Mouse (Mus musculus): ENCODE data around the gene Rasl10a. TPM values are rescaled to one million over a fixed set of nuclear protein-coding genes. Genes with fewer than 3 reads are reported as not detected.

The Rasl10a gene
- 0.53 and 1.2 TPM in 2 replicates for polyA plus RNA-seq (2012; rRNA removed)

DNA sequence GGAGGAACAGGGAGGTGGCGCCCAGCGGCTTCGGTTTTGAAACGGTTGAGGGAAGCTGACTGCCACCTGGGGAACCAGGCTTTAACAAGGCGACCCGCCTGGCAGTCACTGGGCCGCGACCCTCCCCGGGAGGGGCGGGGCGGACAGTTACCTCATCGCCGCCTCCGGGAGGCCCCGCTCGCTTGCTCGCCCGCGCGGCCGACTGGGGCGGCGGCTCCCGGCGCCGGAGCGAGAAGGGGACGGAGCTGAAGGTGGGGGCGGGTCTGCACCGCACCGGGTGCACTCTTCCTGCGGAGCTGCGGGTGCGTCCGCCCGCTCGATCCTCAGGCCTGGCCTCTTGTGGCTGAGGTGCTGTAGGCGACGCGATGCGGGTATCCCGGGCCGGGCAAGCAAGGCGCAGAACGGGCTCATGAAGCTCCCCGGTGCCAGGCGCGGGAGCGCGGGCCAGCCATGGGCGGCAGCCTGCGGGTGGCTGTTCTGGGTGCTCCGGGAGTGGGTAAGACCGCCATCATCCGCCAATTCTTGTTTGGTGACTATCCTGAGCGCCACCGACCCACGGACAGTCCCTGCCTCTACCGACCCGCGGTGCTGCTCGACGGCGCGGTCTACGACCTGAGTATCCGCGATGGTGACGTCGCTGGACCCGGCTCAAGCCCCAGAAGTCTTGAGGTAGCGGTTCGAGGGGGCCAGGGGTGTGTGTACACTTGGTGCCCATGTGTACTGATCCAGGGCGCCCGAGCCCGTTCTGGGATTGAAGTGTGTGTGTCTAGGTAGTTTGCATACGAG lies at the start of gene Rasl10a:
TSS of gene Rasl10a (plus strand) at position 273 of the 786 bp plus-strand sequence.
- Histone ChIP-seq H3K36me3 (ENCODE audit: control insufficient read depth, insufficient read depth, low read length) (peaks cover 6% of the 10 kb centered on the region; the same call in 1 of the 2 replicates), H3K27me3 (ENCODE audit: control insufficient read depth, insufficient read depth, low read length) (peaks cover 17% of the 10 kb centered on the region), H3K4me3 (ENCODE audit: low read depth, low read length) (peak within 1 kb of the TSS; percentile 60), H3K4me1 (ENCODE audit: control insufficient read depth, insufficient read depth, insufficient read length, low read length) (peaks cover 35% of the 10 kb centered on the region), H3K27ac (ENCODE audit: insufficient read depth, low read depth, low read length) (no peak within 1 kb of the TSS)
- no peak for TF ChIP-seq CTCF (IDR thresholded peaks at IDR 0.05; ENCODE audit: extremely low read depth, insufficient read length, insufficient replicate concordance, low read depth, low read length)
- 1% methylated on average over 77 of the region's 77 CpGs for WGBS

DNA sequence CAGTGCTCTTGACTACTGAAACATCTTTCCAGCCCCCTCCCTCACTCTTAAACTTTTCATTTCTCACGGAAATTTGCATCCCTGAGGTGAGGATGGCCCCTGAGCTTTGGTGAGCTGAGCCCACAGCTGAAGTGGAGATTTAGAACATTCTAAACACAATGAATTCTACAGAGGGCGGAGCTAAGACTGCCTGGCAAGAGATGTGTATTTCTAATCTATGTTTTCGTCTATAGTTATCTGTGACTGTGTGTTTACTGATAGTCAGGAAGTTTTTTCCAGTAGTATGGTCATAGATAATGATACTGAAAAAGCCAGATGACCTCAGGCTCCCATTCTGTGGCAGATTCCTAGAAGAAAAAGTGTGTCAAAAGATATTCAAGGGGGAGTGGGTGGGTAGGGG lies 49.1 kb upstream of the Rasl10a start:
- 69% methylated on average over 3 of the region's 3 CpGs for whole genome bisulfite sequencing
- Histone ChIP-seq H3K27ac (ENCODE audit: insufficient read depth, low read depth, low read length) (no peak overlapping the region), H3K4me3 (ENCODE audit: low read depth, low read length) (no peak overlapping the region), H3K27me3 (ENCODE audit: control insufficient read depth, insufficient read depth, low read length) (no peaks in the 10 kb centered on the region), H3K36me3 (ENCODE audit: control insufficient read depth, insufficient read depth, low read length) (peaks cover 32% of the 10 kb centered on the region), H3K4me1 (ENCODE audit: control insufficient read depth, insufficient read depth, insufficient read length, low read length) (peaks cover 3% of the 10 kb centered on the region; the same call in 1 of the 2 replicates)
- TF ChIP-seq POLR2A (IDR thresholded peaks at IDR 0.05; ENCODE audit: low read depth, low read length): no peak
- TF ChIP-seq CTCF (IDR thresholded peaks at IDR 0.05; ENCODE audit: extremely low read depth, insufficient read length, insufficient replicate concordance, low read depth, low read length): no peak

DNA sequence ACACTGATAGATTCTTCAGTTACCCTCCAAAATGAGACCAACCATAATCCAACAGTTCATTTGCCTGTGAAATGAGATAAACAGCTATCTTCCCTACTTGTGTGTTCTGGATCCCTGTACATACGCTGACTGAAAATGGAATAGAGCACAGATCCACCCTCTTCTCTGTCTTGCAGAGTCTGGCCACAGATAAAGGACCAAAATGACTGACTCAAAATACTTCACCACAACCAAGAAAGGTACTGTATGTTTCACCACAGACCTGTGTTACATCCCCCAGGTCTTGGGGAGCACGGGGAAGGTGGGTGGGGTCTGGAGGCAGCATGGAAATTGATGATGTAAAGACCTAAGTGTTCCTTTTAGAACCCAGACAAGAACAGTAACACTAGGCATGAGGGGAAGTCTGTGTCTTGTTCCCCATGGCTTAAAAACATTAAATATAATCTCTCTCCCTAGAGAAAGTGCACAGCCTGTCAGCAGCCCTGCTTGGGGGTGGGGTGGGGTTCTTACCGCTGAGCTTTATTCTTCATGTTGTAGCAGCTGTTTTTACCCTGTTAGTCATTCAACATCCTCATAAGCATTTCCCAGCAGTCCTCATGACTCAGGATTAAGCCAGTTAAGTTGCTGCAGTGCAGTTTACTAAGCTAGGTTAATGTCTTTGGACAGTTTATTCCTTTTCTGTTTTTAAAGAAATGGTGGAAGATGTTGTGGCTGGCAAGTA lies 48.4 kb upstream of the Rasl10a start:
- Histone ChIP-seq H3K4me3 (ENCODE audit: low read depth, low read length) (no peak overlapping the region), H3K27me3 (ENCODE audit: control insufficient read depth, insufficient read depth, low read length) (no peaks in the 10 kb centered on the region), H3K27ac (ENCODE audit: insufficient read depth, low read depth, low read length) (no peak overlapping the region), H3K36me3 (ENCODE audit: control insufficient read depth, insufficient read depth, low read length) (peaks cover 38% of the 10 kb centered on the region), H3K4me1 (ENCODE audit: control insufficient read depth, insufficient read depth, insufficient read length, low read length) (peaks cover 3% of the 10 kb centered on the region; the same call in 1 of the 2 replicates)
- TF ChIP-seq CTCF (IDR thresholded peaks at IDR 0.05; ENCODE audit: extremely low read depth, insufficient read length, insufficient replicate concordance, low read depth, low read length) (no peak), POLR2A (IDR thresholded peaks at IDR 0.05; ENCODE audit: low read depth, low read length) (no peak)
- 85% methylated on average over 3 of the region's 3 CpGs for WGBS

GRCm38 (mm10) chr11:5010205-5010604 lies 47.7 kb upstream of the Rasl10a start:
- no peaks in the 10 kb centered on the region; the same call in 1 of the 2 replicates for H3K4me1 ChIP-seq (ENCODE audit: control insufficient read depth, insufficient read depth, insufficient read length, low read length)
- H3K27me3 ChIP-seq (ENCODE audit: control insufficient read depth, insufficient read depth, low read length): no peaks in the 10 kb centered on the region
- no peak overlapping the region for H3K4me3 ChIP-seq (ENCODE audit: low read depth, low read length)
- H3K27ac ChIP-seq (ENCODE audit: insufficient read depth, low read depth, low read length): no peak overlapping the region
- 83% methylated on average over 1 of the region's 1 CpGs for WGBS
- peaks cover 43% of the 10 kb centered on the region for H3K36me3 ChIP-seq (ENCODE audit: control insufficient read depth, insufficient read depth, low read length)
- no peak for TF ChIP-seq POLR2A (IDR thresholded peaks at IDR 0.05; ENCODE audit: low read depth, low read length)
- no peak for TF ChIP-seq CTCF (IDR thresholded peaks at IDR 0.05; ENCODE audit: extremely low read depth, insufficient read length, insufficient replicate concordance, low read depth, low read length)

- Histone ChIP-seq H3K4me3 (ENCODE audit: low read depth, low read length) (no peak overlapping the region), H3K36me3 (ENCODE audit: control insufficient read depth, insufficient read depth, low read length) (peaks cover 53% of the 10 kb centered on the region), H3K27ac (ENCODE audit: insufficient read depth, low read depth, low read length) (no peak overlapping the region), H3K27me3 (ENCODE audit: control insufficient read depth, insufficient read depth, low read length) (no peaks in the 10 kb centered on the region), H3K4me1 (ENCODE audit: control insufficient read depth, insufficient read depth, insufficient read length, low read length) (no peaks in the 10 kb centered on the region)
- 77% methylated on average over 1 of the region's 1 CpGs for WGBS
- no peak for TF ChIP-seq POLR2A (IDR thresholded peaks at IDR 0.05; ENCODE audit: low read depth, low read length)
- TF ChIP-seq CTCF (IDR thresholded peaks at IDR 0.05; ENCODE audit: extremely low read depth, insufficient read length, insufficient replicate concordance, low read depth, low read length): no peak
Observed at GRCm38 (mm10) chr11:5011480-5011879, 46.4 kb upstream of the Rasl10a start.

GRCm38 (mm10) chr11:5012213-5012715 lies 45.7 kb upstream of the Rasl10a start:
- WGBS: 83% methylated on average over 5 of the region's 5 CpGs
- H3K36me3 ChIP-seq (ENCODE audit: control insufficient read depth, insufficient read depth, low read length): peaks cover 59% of the 10 kb centered on the region

DNA sequence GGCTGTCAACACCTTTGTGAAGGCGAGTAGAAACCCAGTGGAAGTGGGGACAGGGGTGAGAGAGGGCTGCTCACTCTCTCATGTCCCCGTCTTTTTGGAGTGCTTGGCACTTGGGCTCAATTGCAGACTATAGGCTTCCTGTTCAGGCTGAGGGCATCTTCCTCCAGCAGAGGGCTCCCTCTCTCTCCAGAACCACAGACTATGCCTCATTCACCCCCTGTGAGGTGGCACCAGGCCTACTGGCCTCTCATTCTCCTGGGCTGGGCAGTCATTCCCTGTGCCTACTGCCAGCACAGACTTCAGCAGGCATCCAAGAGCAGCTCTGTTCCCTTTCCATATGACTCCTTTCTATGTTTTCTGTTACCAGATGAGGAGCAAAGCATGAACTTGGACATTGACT lies 42.2 kb upstream of the Rasl10a start:
- no peaks in the 10 kb centered on the region for H3K4me1 ChIP-seq (ENCODE audit: control insufficient read depth, insufficient read depth, insufficient read length, low read length)
- peaks cover 82% of the 10 kb centered on the region for H3K36me3 ChIP-seq (ENCODE audit: control insufficient read depth, insufficient read depth, low read length)
- H3K4me3 ChIP-seq (ENCODE audit: low read depth, low read length): no peak overlapping the region
- WGBS: 60% methylated on average over 2 of the region's 2 CpGs
- no peaks in the 10 kb centered on the region for H3K27me3 ChIP-seq (ENCODE audit: control insufficient read depth, insufficient read depth, low read length)
- TF ChIP-seq POLR2A (IDR thresholded peaks at IDR 0.05; ENCODE audit: low read depth, low read length): no peak
- peak; percentile 61; the same call in 1 of the 2 replicates for TF ChIP-seq CTCF (IDR thresholded peaks at IDR 0.05; ENCODE audit: extremely low read depth, insufficient read length, insufficient replicate concordance, low read depth, low read length)
- no peak overlapping the region for H3K27ac ChIP-seq (ENCODE audit: insufficient read depth, low read depth, low read length)

More at GRCm38 (mm10) chr11:5012213-5012715, 45.7 kb upstream of the Rasl10a start:
- TF ChIP-seq POLR2A (IDR thresholded peaks at IDR 0.05; ENCODE audit: low read depth, low read length): no peak
- no peak for TF ChIP-seq CTCF (IDR thresholded peaks at IDR 0.05; ENCODE audit: extremely low read depth, insufficient read length, insufficient replicate concordance, low read depth, low read length)
- Histone ChIP-seq H3K27me3 (ENCODE audit: control insufficient read depth, insufficient read depth, low read length) (no peaks in the 10 kb centered on the region), H3K27ac (ENCODE audit: insufficient read depth, low read depth, low read length) (no peak overlapping the region), H3K4me1 (ENCODE audit: control insufficient read depth, insufficient read depth, insufficient read length, low read length) (no peaks in the 10 kb centered on the region), H3K4me3 (ENCODE audit: low read depth, low read length) (no peak overlapping the region)

All from small intestine, adult 2 months (tissue).